Mouse (Mus musculus) lung, postnatal 14 days (tissue): ENCODE measurements around the gene Ppard.
"Not testable (repeated sequence)": the region's sequence is repeated elsewhere in the genome, so short reads cannot be mapped to it uniquely, and the experiment has no call there.

Experiments used
- DNase-seq: peaks from one replicate; pipeline ENCODE4 v3.0.0; 2021

Ppard gene

GRCm38 (mm10) chr17:28317725-28318124, 85.2 kb downstream of the Ppard start:
- DNase-seq = no peak

- no peak for DNase-seq
These were observed 89.2 kb downstream of the Ppard start for GRCm38 (mm10) chr17:28321700-28322099.

GRCm38 (mm10) chr17:28323786-28324185, 91.3 kb downstream of the Ppard start:
- no peak for DNase-seq

GRCm38 (mm10) chr17:28324416-28324815, 91.9 kb downstream of the Ppard start:
- not testable (repeated sequence) for DNase-seq

- no peak for DNase-seq
These were observed 93.3 kb downstream of the Ppard start for GRCm38 (mm10) chr17:28325751-28326150.

GRCm38 (mm10) chr17:28326951-28327350, 94.5 kb downstream of the Ppard start:
- DNase-seq = no peak

- no peak for DNase-seq
These were observed 95.3 kb downstream of the Ppard start for GRCm38 (mm10) chr17:28327673-28328325.

GRCm38 (mm10) chr17:28328366-28328928, 95.9 kb downstream of the Ppard start, which contains the start of gene Rpl10a:
Gene Rpl10a, plus strand, starts transcription at chr17:28328471.
- peak; percentile 100 for DNase-seq

GRCm38 (mm10) chr17:28328946-28329345, 96.4 kb downstream of the Ppard start:
- DNase-seq = no peak

GRCm38 (mm10) chr17:28329503-28330231, 97.2 kb downstream of the Ppard start:
- DNase-seq = no peak

GRCm38 (mm10) chr17:28330232-28330546, 97.7 kb downstream of the Ppard start:
- DNase-seq = no peak

- not testable (repeated sequence) for DNase-seq
These were observed 98.1 kb downstream of the Ppard start for GRCm38 (mm10) chr17:28330590-28330989.

- no peak for DNase-seq
These were observed 99.0 kb downstream of the Ppard start for GRCm38 (mm10) chr17:28331241-28332112.

GRCm38 (mm10) chr17:28332113-28332914, 99.8 kb downstream of the Ppard start:
- no peak for DNase-seq

- no peak for DNase-seq
These were observed 100.5 kb downstream of the Ppard start for GRCm38 (mm10) chr17:28332915-28333546.

GRCm38 (mm10) chr17:28335267-28335666, 102.8 kb downstream of the Ppard start:
- DNase-seq = no peak

- DNase-seq = no peak
These were observed 105.0 kb downstream of the Ppard start for GRCm38 (mm10) chr17:28337547-28337946.

- DNase-seq = peak; percentile 44
These were observed 108.1 kb downstream of the Ppard start for GRCm38 (mm10) chr17:28340578-28340977.

- peak; percentile 95 for DNase-seq
These were observed 108.6 kb downstream of the Ppard start for GRCm38 (mm10) chr17:28341091-28341490.

GRCm38 (mm10) chr17:28344050-28344607, 111.6 kb downstream of the Ppard start:
- DNase-seq = peak; percentile 50

- DNase-seq = no peak
These were observed 112.2 kb downstream of the Ppard start for GRCm38 (mm10) chr17:28344670-28345069.
